Mouse (Mus musculus): ENCODE data around the gene Rab31. TPM values are rescaled to one million over a fixed set of nuclear protein-coding genes. Genes with fewer than 3 reads are reported as not detected.

The Rab31 gene
- polyA plus RNA-seq, 1 experiment, result 60.7 TPM

DNA sequence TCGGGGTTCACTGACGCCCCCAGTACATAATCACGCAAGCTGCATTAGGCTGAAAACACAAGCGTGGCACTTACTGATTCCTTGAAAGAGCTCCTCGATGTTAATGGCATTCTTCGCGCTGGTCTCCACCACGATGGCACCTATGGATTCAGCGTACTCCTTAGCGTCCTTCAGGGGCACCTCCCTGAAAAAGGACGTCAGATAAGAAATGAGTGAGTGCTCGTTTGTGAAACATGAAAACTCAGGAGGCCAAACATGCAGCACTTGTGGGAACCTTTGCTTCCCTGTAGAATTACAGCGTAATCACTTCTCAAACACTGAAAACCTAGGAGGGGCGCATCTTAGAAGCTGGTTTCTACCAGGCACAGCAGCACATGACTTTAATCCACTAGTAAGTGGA is 104.8 kb downstream of the Rab31 start:
- Histone ChIP-seq H3K36me3 (ENCODE audit: control insufficient read depth, insufficient read depth) (no peaks in the 10 kb centered on the region), H3ac (ENCODE audit: control insufficient read depth, insufficient read length) (no peak overlapping the region), H3K79me2 (ENCODE audit: control insufficient read depth, insufficient read depth) (peaks cover 19% of the 10 kb centered on the region), H3K27me3 (ENCODE audit: control insufficient read depth, insufficient read depth, insufficient read length) (no peaks in the 10 kb centered on the region), H3K4me2 (ENCODE audit: low read depth) (no peak overlapping the region), H3K4me3 (no peak overlapping the region)
- TF ChIP-seq POLR2A (IDR thresholded peaks at IDR 0.05; ENCODE audit: insufficient read length, low read depth) (no peak), TCF12 (IDR thresholded peaks at IDR 0.05; ENCODE audit: insufficient read depth, poor library complexity, severe bottlenecking) (no peak), USF1 (IDR thresholded peaks at IDR 0.05; ENCODE audit: low read depth) (no peak), TCF3 (IDR thresholded peaks at IDR 0.05; ENCODE audit: insufficient read length, low read depth) (no peak), POLR2AphosphoS2 (IDR thresholded peaks at IDR 0.05; ENCODE audit: insufficient read length, low read depth) (no peak), REST (IDR thresholded peaks at IDR 0.05; ENCODE audit: insufficient read depth, insufficient read length) (no peak), MAX (IDR thresholded peaks at IDR 0.05; ENCODE audit: low read depth) (no peak), MYOD1 (IDR thresholded peaks at IDR 0.05; ENCODE audit: control insufficient read depth in 1 of 3, insufficient read length in 2 of 3, low read depth in 2 of 3) (no peak), SRF (IDR thresholded peaks at IDR 0.05; ENCODE audit: control insufficient read depth, insufficient read length, low read depth) (no peak), E2F4 (IDR thresholded peaks at IDR 0.05; ENCODE audit: insufficient read depth) (no peak), CEBPB (IDR thresholded peaks at IDR 0.05; ENCODE audit: insufficient read depth, poor library complexity, severe bottlenecking) (no peak), MYOG (IDR thresholded peaks at IDR 0.05; ENCODE audit: control insufficient read depth in 1 of 3, insufficient read depth in 1 of 3, insufficient read length in 2 of 3, low read depth in 2 of 3) (no peak)

GRCm38 (mm10) chr17:65666388-65667161 is 106.0 kb downstream of the Rab31 start:
- Histone ChIP-seq H3ac (ENCODE audit: control insufficient read depth, insufficient read length) (no peak overlapping the region), H3K4me2 (ENCODE audit: low read depth) (peak overlapping the region; percentile 20)
- TF ChIP-seq USF1 (IDR thresholded peaks at IDR 0.05; ENCODE audit: low read depth), result peak; percentile 30
- TF ChIP-seq MAX (IDR thresholded peaks at IDR 0.05; ENCODE audit: low read depth), result no peak
- TF ChIP-seq SRF (IDR thresholded peaks at IDR 0.05; ENCODE audit: control insufficient read depth, insufficient read length, low read depth), result no peak
- TF ChIP-seq MYOD1 (IDR thresholded peaks at IDR 0.05; ENCODE audit: control insufficient read depth in 1 of 3, insufficient read length in 2 of 3, low read depth in 2 of 3), result peak; percentile 53 to 92 (median 85)
- TF ChIP-seq REST (IDR thresholded peaks at IDR 0.05; ENCODE audit: insufficient read depth, insufficient read length), result no peak
- no peak for TF ChIP-seq POLR2AphosphoS2 (IDR thresholded peaks at IDR 0.05; ENCODE audit: insufficient read length, low read depth)
- peak; percentile 29 for TF ChIP-seq TCF12 (IDR thresholded peaks at IDR 0.05; ENCODE audit: insufficient read depth, poor library complexity, severe bottlenecking)
- TF ChIP-seq E2F4 (IDR thresholded peaks at IDR 0.05; ENCODE audit: insufficient read depth), result no peak
- no peak for TF ChIP-seq CEBPB (IDR thresholded peaks at IDR 0.05; ENCODE audit: insufficient read depth, poor library complexity, severe bottlenecking)
- TF ChIP-seq MYOG (IDR thresholded peaks at IDR 0.05; ENCODE audit: control insufficient read depth in 1 of 3, insufficient read depth in 1 of 3, insufficient read length in 2 of 3, low read depth in 2 of 3), result peak in 2 of 3 experiments; percentile 14 to 79
- peak; percentile 87 for TF ChIP-seq TCF3 (IDR thresholded peaks at IDR 0.05; ENCODE audit: insufficient read length, low read depth)
- no peak for TF ChIP-seq POLR2A (IDR thresholded peaks at IDR 0.05; ENCODE audit: insufficient read length, low read depth)

DNA sequence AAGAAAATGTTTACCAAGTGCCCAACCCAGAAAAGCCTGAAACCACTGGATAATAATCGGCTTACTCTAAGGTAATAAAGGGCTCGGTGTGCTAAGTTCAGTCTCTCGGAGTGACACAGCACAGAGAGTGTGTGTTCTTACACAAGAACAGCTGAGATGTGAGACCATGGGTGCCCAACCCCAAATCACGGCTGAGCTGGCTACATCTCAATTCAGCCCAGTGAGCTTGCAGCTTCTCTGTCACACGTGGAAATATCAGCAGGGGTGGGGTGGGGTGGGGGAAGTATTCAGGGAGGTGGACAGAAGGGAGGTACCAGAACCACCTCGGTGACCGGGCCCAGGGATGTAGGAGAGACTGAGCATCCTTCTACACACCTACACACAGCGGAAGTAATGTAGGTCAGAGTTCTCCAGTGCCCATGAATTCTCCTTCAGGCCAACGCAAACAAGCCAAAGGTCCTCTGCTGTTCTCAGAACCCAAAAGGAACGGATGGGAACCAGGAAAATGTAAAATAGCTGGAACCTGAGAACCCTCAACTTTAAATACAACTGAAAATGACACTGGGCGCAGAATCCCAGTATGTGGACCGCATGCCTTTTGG is 106.7 kb downstream of the Rab31 start:
- Histone ChIP-seq H3ac (ENCODE audit: control insufficient read depth, insufficient read length) (no peak overlapping the region), H3K4me3 (no peak overlapping the region), H3K4me2 (ENCODE audit: low read depth) (peak overlapping the region; percentile 20), H3K79me2 (ENCODE audit: control insufficient read depth, insufficient read depth) (peaks cover 19% of the 10 kb centered on the region), H3K27me3 (ENCODE audit: control insufficient read depth, insufficient read depth, insufficient read length) (no peaks in the 10 kb centered on the region), H3K36me3 (ENCODE audit: control insufficient read depth, insufficient read depth) (no peaks in the 10 kb centered on the region)
- TF ChIP-seq USF1 (IDR thresholded peaks at IDR 0.05; ENCODE audit: low read depth), result no peak
- TF ChIP-seq MYOG (IDR thresholded peaks at IDR 0.05; ENCODE audit: control insufficient read depth in 1 of 3, insufficient read depth in 1 of 3, insufficient read length in 2 of 3, low read depth in 2 of 3), result no peak
- TF ChIP-seq TCF12 (IDR thresholded peaks at IDR 0.05; ENCODE audit: insufficient read depth, poor library complexity, severe bottlenecking), result no peak
- TF ChIP-seq POLR2A (IDR thresholded peaks at IDR 0.05; ENCODE audit: insufficient read length, low read depth), result no peak
- TF ChIP-seq MYOD1 (IDR thresholded peaks at IDR 0.05; ENCODE audit: control insufficient read depth in 1 of 3, insufficient read length in 2 of 3, low read depth in 2 of 3), result no peak
- no peak for TF ChIP-seq SRF (IDR thresholded peaks at IDR 0.05; ENCODE audit: control insufficient read depth, insufficient read length, low read depth)
- no peak for TF ChIP-seq MAX (IDR thresholded peaks at IDR 0.05; ENCODE audit: low read depth)
- no peak for TF ChIP-seq CEBPB (IDR thresholded peaks at IDR 0.05; ENCODE audit: insufficient read depth, poor library complexity, severe bottlenecking)
- no peak for TF ChIP-seq E2F4 (IDR thresholded peaks at IDR 0.05; ENCODE audit: insufficient read depth)
- TF ChIP-seq POLR2AphosphoS2 (IDR thresholded peaks at IDR 0.05; ENCODE audit: insufficient read length, low read depth), result no peak
- no peak for TF ChIP-seq REST (IDR thresholded peaks at IDR 0.05; ENCODE audit: insufficient read depth, insufficient read length)
- TF ChIP-seq TCF3 (IDR thresholded peaks at IDR 0.05; ENCODE audit: insufficient read length, low read depth), result no peak

More at GRCm38 (mm10) chr17:65666388-65667161, 106.0 kb downstream of the Rab31 start:
- Histone ChIP-seq H3K4me3 (no peak overlapping the region), H3K79me2 (ENCODE audit: control insufficient read depth, insufficient read depth) (peaks cover 19% of the 10 kb centered on the region), H3K27me3 (ENCODE audit: control insufficient read depth, insufficient read depth, insufficient read length) (no peaks in the 10 kb centered on the region), H3K36me3 (ENCODE audit: control insufficient read depth, insufficient read depth) (no peaks in the 10 kb centered on the region)

- Histone ChIP-seq H3K36me3 (ENCODE audit: control insufficient read depth, insufficient read depth) (no peaks in the 10 kb centered on the region), H3K4me3 (no peak overlapping the region), H3ac (ENCODE audit: control insufficient read depth, insufficient read length) (no peak overlapping the region), H3K27me3 (ENCODE audit: control insufficient read depth, insufficient read depth, insufficient read length) (no peaks in the 10 kb centered on the region), H3K4me2 (ENCODE audit: low read depth) (peak overlapping the region; percentile 89), H3K79me2 (ENCODE audit: control insufficient read depth, insufficient read depth) (peaks cover 19% of the 10 kb centered on the region)
- TF ChIP-seq CEBPB (IDR thresholded peaks at IDR 0.05; ENCODE audit: insufficient read depth, poor library complexity, severe bottlenecking), result no peak
- no peak for TF ChIP-seq POLR2AphosphoS2 (IDR thresholded peaks at IDR 0.05; ENCODE audit: insufficient read length, low read depth)
- TF ChIP-seq E2F4 (IDR thresholded peaks at IDR 0.05; ENCODE audit: insufficient read depth), result no peak
- TF ChIP-seq USF1 (IDR thresholded peaks at IDR 0.05; ENCODE audit: low read depth), result no peak
- no peak for TF ChIP-seq SRF (IDR thresholded peaks at IDR 0.05; ENCODE audit: control insufficient read depth, insufficient read length, low read depth)
- no peak for TF ChIP-seq MYOD1 (IDR thresholded peaks at IDR 0.05; ENCODE audit: control insufficient read depth in 1 of 3, insufficient read length in 2 of 3, low read depth in 2 of 3)
- no peak for TF ChIP-seq REST (IDR thresholded peaks at IDR 0.05; ENCODE audit: insufficient read depth, insufficient read length)
- TF ChIP-seq POLR2A (IDR thresholded peaks at IDR 0.05; ENCODE audit: insufficient read length, low read depth), result no peak
- no peak for TF ChIP-seq TCF12 (IDR thresholded peaks at IDR 0.05; ENCODE audit: insufficient read depth, poor library complexity, severe bottlenecking)
- no peak for TF ChIP-seq MAX (IDR thresholded peaks at IDR 0.05; ENCODE audit: low read depth)
- TF ChIP-seq MYOG (IDR thresholded peaks at IDR 0.05; ENCODE audit: control insufficient read depth in 1 of 3, insufficient read depth in 1 of 3, insufficient read length in 2 of 3, low read depth in 2 of 3), result no peak
- no peak for TF ChIP-seq TCF3 (IDR thresholded peaks at IDR 0.05; ENCODE audit: insufficient read length, low read depth)
Measured at GRCm38 (mm10) chr17:65663329-65664078, 109.0 kb downstream of the Rab31 start.

Measured in myocyte (in vitro differentiated cells).